Mouse (Mus musculus): ENCODE measurements at regions not wholly inside any gene's neighbourhood (a gene's known extent, or its start where the extent isn't known, plus 50 kb on each side); places are given as distances from the start of the nearest gene placed in this dataset.

GRCm38 (mm10) chr2:61071025-61071424 is 108.0 kb upstream of the Rbms1 start:
- TF ChIP-seq CTCF (conservative IDR thresholded peaks at IDR 0.05; ENCODE audit: insufficient read depth, insufficient read length, low read depth, low read length), result no peak
- TF ChIP-seq POLR2A (IDR thresholded peaks at IDR 0.05; ENCODE audit: low read depth, low read length), result no peak
- no peaks in the 10 kb centered on the region for H3K27me3 ChIP-seq (replicated peaks; ENCODE audit: control insufficient read depth, insufficient read depth, low read length)
- no peaks in the 10 kb centered on the region for H3K36me3 ChIP-seq (ENCODE audit: control insufficient read depth, insufficient read depth, low read length)
- DNase-seq, result peak; percentile 11
- no peak overlapping the region for H3K27ac ChIP-seq (ENCODE audit: insufficient read depth, low read depth, low read length)
- no peaks in the 10 kb centered on the region for H3K4me1 ChIP-seq (ENCODE audit: control insufficient read depth, insufficient read depth, low read length)
- H3K4me3 ChIP-seq (ENCODE audit: insufficient read depth, low read depth, low read length), result no peak overlapping the region
- WGBS, result 48% methylated on average over 3 of the region's 3 CpGs

GRCm38 (mm10) chr2:61067877-61068276 is 104.9 kb upstream of the Rbms1 start:
- H3K4me3 ChIP-seq (ENCODE audit: insufficient read depth, low read depth, low read length), result no peak overlapping the region
- H3K4me1 ChIP-seq (ENCODE audit: control insufficient read depth, insufficient read depth, low read length), result no peaks in the 10 kb centered on the region
- H3K27ac ChIP-seq (ENCODE audit: insufficient read depth, low read depth, low read length), result no peak overlapping the region
- 90% methylated on average over 2 of the region's 2 CpGs for WGBS
- TF ChIP-seq POLR2A (IDR thresholded peaks at IDR 0.05; ENCODE audit: low read depth, low read length), result no peak
- no peak for TF ChIP-seq CTCF (conservative IDR thresholded peaks at IDR 0.05; ENCODE audit: insufficient read depth, insufficient read length, low read depth, low read length)
- no peaks in the 10 kb centered on the region for H3K36me3 ChIP-seq (ENCODE audit: control insufficient read depth, insufficient read depth, low read length)
- H3K27me3 ChIP-seq (replicated peaks; ENCODE audit: control insufficient read depth, insufficient read depth, low read length), result no peaks in the 10 kb centered on the region
- DNase-seq, result no peak

- TF ChIP-seq CTCF (conservative IDR thresholded peaks at IDR 0.05; ENCODE audit: insufficient read depth, insufficient read length, low read depth, low read length) (no peak), POLR2A (IDR thresholded peaks at IDR 0.05; ENCODE audit: low read depth, low read length) (no peak)
- peak; percentile 86 for DNase-seq
- H3K27me3 ChIP-seq (replicated peaks; ENCODE audit: control insufficient read depth, insufficient read depth, low read length), result no peaks in the 10 kb centered on the region; the same call in 1 of the 2 replicates
- H3K36me3 ChIP-seq (ENCODE audit: control insufficient read depth, insufficient read depth, low read length), result no peaks in the 10 kb centered on the region
- H3K27ac ChIP-seq (ENCODE audit: insufficient read depth, low read depth, low read length), result peak overlapping the region; percentile 24; the same call in 1 of the 2 replicates
- 38% methylated on average over 2 of the region's 2 CpGs for WGBS
- H3K4me3 ChIP-seq (ENCODE audit: insufficient read depth, low read depth, low read length), result no peak overlapping the region
- peaks cover 7% of the 10 kb centered on the region for H3K4me1 ChIP-seq (ENCODE audit: control insufficient read depth, insufficient read depth, low read length)
Measured at GRCm38 (mm10) chr2:61062125-61062524, 99.1 kb upstream of the Rbms1 start.

- H3K4me3 ChIP-seq (ENCODE audit: insufficient read depth, low read depth, low read length), result no peak overlapping the region
- 86% methylated on average over 1 of the region's 1 CpGs for WGBS
- TF ChIP-seq CTCF (conservative IDR thresholded peaks at IDR 0.05; ENCODE audit: insufficient read depth, insufficient read length, low read depth, low read length) (no peak), POLR2A (IDR thresholded peaks at IDR 0.05; ENCODE audit: low read depth, low read length) (no peak)
Measured at GRCm38 (mm10) chr2:61060906-61061305, 97.9 kb upstream of the Rbms1 start.

GRCm38 (mm10) chr2:61058545-61059235 is 95.7 kb upstream of the Rbms1 start:
- no peaks in the 10 kb centered on the region; the same call in 1 of the 2 replicates for H3K27me3 ChIP-seq (replicated peaks; ENCODE audit: control insufficient read depth, insufficient read depth, low read length)
- peaks cover 7% of the 10 kb centered on the region for H3K4me1 ChIP-seq (ENCODE audit: control insufficient read depth, insufficient read depth, low read length)
- TF ChIP-seq POLR2A (IDR thresholded peaks at IDR 0.05; ENCODE audit: low read depth, low read length) (no peak), CTCF (conservative IDR thresholded peaks at IDR 0.05; ENCODE audit: insufficient read depth, insufficient read length, low read depth, low read length) (no peak)
- DNase-seq, result peak; percentile 55
- H3K27ac ChIP-seq (ENCODE audit: insufficient read depth, low read depth, low read length), result no peak overlapping the region
- H3K36me3 ChIP-seq (ENCODE audit: control insufficient read depth, insufficient read depth, low read length), result no peaks in the 10 kb centered on the region
- WGBS, result 32% methylated on average over 6 of the region's 6 CpGs
- H3K4me3 ChIP-seq (ENCODE audit: insufficient read depth, low read depth, low read length), result no peak overlapping the region

More at GRCm38 (mm10) chr2:61060906-61061305, 97.9 kb upstream of the Rbms1 start:
- Histone ChIP-seq H3K4me1 (ENCODE audit: control insufficient read depth, insufficient read depth, low read length) (peaks cover 7% of the 10 kb centered on the region), H3K36me3 (ENCODE audit: control insufficient read depth, insufficient read depth, low read length) (no peaks in the 10 kb centered on the region), H3K27ac (ENCODE audit: insufficient read depth, low read depth, low read length) (no peak overlapping the region), H3K27me3 (replicated peaks; ENCODE audit: control insufficient read depth, insufficient read depth, low read length) (no peaks in the 10 kb centered on the region; the same call in 1 of the 2 replicates)
- DNase-seq, result no peak

- WGBS, result 75% methylated on average over 9 of the region's 9 CpGs
- Histone ChIP-seq H3K27ac (ENCODE audit: insufficient read depth, low read depth, low read length) (no peak overlapping the region), H3K36me3 (ENCODE audit: control insufficient read depth, insufficient read depth, low read length) (no peaks in the 10 kb centered on the region), H3K4me1 (ENCODE audit: control insufficient read depth, insufficient read depth, low read length) (no peaks in the 10 kb centered on the region), H3K4me3 (ENCODE audit: insufficient read depth, low read depth, low read length) (no peak overlapping the region), H3K27me3 (replicated peaks; ENCODE audit: control insufficient read depth, insufficient read depth, low read length) (no peaks in the 10 kb centered on the region; the same call in 1 of the 2 replicates)
- no peak for DNase-seq
- TF ChIP-seq POLR2A (IDR thresholded peaks at IDR 0.05; ENCODE audit: low read depth, low read length) (no peak), CTCF (conservative IDR thresholded peaks at IDR 0.05; ENCODE audit: insufficient read depth, insufficient read length, low read depth, low read length) (no peak)
Measured at GRCm38 (mm10) chr2:61052296-61052695, 89.3 kb upstream of the Rbms1 start.

- TF ChIP-seq CTCF (conservative IDR thresholded peaks at IDR 0.05; ENCODE audit: insufficient read depth, insufficient read length, low read depth, low read length) (no peak), POLR2A (IDR thresholded peaks at IDR 0.05; ENCODE audit: low read depth, low read length) (no peak)
- Histone ChIP-seq H3K4me3 (ENCODE audit: insufficient read depth, low read depth, low read length) (no peak overlapping the region), H3K27ac (ENCODE audit: insufficient read depth, low read depth, low read length) (peak overlapping the region; percentile 45; the same call in 1 of the 2 replicates), H3K4me1 (ENCODE audit: control insufficient read depth, insufficient read depth, low read length) (no peaks in the 10 kb centered on the region), H3K36me3 (ENCODE audit: control insufficient read depth, insufficient read depth, low read length) (no peaks in the 10 kb centered on the region), H3K27me3 (replicated peaks; ENCODE audit: control insufficient read depth, insufficient read depth, low read length) (no peaks in the 10 kb centered on the region; the same call in 1 of the 2 replicates)
- DNase-seq, result peak; percentile 45
- WGBS, result 82% methylated on average over 8 of the region's 8 CpGs
Measured at GRCm38 (mm10) chr2:61051808-61052207, 88.8 kb upstream of the Rbms1 start.

All from kidney, adult 2 months (tissue).